Mouse (Mus musculus): ENCODE data around the gene Foxn2. TPM values are rescaled to one million over a fixed set of nuclear protein-coding genes. Genes with fewer than 3 reads are reported as not detected.
"Not testable (repeated sequence)": the region's sequence is repeated elsewhere in the genome, so short reads cannot be mapped to it uniquely, and the experiment has no call there.

Foxn2 gene
- polyA plus RNA-seq, 1 experiment = 2.7 TPM

DNA sequence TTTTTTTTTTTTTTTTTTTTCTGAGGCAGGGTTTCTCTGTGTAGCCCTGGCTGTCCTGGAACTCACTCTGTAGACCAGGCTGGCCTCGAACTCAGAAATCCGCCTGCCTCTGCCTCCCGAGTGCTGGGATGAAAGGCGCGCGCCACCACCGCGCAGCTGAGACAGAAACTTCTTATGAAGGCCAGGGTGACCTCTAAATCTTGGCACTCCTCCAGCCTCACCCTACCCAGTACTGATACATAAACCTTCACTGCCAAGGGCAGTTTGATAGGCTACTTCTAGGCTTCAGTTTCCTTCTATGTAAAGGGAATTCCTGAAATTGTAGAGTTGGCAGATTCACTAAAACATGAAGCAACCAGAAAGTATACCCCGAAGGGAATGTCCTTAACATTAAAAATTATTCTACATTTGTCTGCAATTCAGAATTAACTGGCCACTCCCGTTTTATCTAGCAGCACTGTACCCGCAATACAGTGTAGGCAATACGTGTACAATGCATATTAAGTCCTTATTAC lies 918 bp upstream of the Foxn2 start:
- no peak for DNase-seq (ENCODE audit: low read depth, low spot score)
- 77% methylated on average over 12 of the region's 12 CpGs for WGBS

DNA sequence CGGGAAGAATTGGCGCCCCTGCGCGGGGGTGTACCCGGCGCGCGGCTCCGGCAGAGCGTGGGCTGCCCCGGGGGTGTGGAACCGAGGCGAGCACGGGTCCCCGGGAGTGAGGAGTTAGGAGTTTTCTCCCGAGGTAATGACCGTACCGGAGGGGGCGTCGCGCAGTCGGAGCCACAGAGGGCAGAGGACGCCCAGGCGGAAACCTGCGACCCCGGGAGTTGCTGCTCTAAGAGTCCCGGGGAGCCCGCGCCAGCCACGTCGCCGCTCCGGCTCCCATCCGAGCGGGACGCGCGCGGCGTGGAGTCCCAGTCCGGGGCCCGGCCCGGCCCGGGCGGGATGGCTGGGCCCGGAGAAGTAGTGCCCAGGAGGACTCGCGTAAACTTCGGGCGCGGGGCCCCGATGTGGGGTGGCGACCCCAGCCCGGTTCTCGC lies 505 bp downstream of the Foxn2 start:
- DNase-seq (ENCODE audit: low read depth, low spot score) = no peak
- under 1% methylated on average over 55 of the region's 55 CpGs for WGBS

DNA sequence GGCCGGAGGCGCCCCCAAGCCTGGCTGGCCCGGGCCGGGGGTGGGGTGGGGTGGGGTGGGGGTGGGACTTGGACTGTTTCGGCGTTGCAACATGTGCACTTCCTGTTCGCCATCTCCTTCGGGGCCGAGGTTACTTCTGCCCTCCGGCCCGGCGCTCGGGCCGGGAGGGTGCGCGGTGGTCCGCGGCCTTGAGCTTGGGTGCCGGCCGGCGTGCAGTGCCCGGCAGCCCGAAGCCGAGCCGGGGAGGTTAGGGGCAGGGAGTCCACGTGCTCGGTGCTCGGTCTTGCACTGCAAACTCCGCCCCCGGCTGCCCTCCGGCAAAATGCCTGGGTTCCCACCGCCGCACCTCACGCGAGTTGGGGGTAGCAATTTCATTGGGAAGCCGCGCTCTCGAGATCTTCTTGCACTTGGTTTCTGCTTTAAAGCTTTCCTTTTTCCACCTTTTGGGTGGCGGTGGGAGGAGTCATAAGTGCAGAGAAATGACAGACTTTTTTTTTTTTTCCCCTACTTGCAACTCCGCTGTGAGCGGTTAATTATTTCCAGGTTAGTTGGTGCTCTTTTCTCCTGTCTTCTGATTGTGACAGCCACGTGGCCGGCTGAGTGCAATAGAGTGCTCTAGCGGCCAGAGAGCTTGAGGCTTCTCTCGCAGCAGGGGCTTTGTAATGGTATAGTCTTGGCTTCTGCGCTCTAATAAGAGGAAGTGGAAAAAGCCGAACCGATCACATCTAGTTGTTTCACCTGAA lies 1.1 kb downstream of the Foxn2 start:
- peak; percentile 81 for DNase-seq (ENCODE audit: low read depth, low spot score)
- under 1% methylated on average over 48 of the region's 48 CpGs for WGBS

DNA sequence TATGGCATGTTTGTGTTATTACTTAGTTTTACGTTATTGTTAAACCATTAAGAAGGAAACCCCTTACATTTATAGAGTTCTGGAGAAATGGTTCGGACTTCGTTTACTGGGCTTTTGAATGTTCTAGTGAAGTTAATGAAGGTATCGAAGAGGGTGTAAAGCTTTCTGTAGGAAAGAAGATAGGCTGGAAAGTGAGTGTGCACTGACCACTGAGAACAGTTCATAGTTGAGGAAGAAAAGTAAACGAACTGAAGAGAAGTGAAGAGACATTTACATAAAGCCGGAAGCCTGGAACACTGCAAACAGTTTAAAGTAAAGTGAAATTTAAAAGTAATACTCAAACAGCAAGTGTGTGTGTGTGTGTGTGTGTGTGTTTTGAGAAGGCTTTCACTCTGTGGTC lies 2.1 kb downstream of the Foxn2 start:
- 49% methylated on average over 6 of the region's 6 CpGs for WGBS
- DNase-seq (ENCODE audit: low read depth, low spot score) = no peak

DNA sequence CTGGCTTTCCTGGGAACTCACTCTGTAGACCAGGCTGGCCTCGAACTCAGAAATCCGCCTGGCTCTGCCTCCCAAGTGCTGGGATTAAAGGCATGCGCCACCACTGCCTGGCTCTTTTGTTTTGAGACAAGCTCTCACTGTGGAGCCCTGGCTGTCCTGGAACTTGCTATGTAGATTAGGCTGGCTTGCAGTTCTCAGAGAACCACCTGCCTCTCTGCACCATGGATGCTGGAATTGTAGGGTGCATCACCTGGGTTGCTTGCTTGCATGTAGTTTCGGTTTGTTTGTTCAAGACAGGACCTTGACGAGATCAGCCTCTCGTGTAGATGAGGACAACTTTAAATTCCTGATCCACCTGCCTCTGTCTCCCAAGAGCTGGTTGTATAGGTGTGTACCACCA lies 2.7 kb downstream of the Foxn2 start:
- WGBS = 69% methylated on average over 6 of the region's 6 CpGs
- DNase-seq (ENCODE audit: low read depth, low spot score) = no peak

DNA sequence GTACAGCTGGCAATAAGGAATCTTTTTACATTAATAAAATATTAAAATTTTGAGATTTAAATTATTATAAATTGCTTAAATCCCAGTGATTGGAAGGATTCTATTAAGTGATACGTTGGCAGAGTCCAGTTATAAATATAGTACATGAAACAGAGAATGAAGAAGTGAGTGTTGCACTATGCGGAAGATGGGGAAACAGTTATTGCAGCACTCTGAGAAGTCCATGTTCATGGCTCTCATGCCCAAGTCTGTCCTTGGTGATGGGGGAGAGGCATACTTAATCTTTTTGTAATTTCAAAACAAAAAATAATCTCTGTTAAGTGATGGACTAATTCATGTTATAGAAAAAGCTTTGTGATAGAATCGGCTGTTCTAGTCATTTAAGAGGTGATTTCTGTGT lies 17.6 kb downstream of the Foxn2 start:
- no peak for DNase-seq (ENCODE audit: low read depth, low spot score)
- 86% methylated on average over 3 of the region's 3 CpGs for WGBS

DNA sequence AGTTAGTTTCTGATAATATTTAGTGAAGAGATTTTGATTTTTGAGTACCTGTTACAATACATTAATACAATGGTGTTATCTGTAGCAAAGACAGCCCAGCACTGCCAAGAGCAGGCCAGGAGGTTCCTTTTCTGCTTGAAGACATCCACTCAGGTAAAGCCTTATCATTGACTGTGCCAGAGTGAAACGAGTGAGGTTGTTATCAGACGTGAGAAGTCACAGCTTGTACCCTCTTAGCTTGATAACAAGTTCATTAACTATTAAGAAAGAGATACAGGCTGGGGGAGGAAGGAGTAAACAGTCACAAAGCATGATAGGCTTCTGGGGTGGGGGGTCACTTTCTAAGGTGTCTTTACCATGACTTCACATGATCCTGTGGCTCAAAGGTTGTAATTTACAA lies 19.0 kb downstream of the Foxn2 start:
- no peak for DNase-seq (ENCODE audit: low read depth, low spot score)
- 27% methylated on average over 2 of the region's 2 CpGs for WGBS

DNA sequence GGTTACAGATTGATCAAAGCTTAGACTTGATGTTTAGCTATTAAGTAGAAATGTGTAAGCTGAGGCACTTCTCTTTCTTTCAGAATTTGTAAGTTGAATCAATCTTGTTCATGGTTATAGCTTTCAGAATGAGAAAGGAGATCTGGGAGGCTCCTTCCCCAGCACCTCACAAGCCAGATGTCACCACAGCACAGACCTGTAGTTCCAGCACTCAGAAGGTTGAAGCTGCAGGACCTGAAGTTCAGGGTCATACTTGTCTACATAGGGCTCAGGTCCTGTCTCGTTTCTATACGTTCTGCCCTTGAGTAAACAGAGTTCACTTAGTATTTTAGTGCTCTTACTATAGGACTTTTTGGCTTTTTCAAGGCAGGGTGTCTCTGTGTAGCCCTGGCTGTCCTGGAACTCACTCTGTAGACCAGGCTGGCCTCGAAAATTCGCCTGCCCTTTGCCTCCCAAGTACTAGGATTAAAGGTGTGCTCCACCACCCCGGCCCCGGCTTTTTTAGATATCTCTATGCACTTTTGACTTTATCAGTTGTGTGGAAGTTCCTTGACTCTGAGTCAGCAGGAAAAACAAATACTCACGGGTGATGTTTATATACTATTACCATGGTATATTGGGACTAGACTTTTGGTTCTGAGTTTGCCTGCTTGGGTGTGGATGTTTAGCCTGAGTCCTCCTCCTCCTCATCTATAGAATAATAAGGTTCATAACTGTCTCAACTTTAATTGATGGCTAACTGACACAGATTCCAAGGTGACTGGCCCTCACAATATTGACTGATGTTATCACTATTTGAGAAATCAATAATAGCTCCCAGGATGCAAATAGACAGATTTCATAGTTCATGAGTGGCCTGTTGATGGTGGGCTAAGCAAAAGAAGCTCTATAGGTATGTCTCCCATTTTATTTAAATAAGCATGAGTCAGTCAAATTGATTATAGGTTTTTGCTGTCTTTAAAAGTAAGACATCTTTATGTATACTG lies 19.7 kb downstream of the Foxn2 start:
- DNase-seq (ENCODE audit: low read depth, low spot score) = no peak

DNA sequence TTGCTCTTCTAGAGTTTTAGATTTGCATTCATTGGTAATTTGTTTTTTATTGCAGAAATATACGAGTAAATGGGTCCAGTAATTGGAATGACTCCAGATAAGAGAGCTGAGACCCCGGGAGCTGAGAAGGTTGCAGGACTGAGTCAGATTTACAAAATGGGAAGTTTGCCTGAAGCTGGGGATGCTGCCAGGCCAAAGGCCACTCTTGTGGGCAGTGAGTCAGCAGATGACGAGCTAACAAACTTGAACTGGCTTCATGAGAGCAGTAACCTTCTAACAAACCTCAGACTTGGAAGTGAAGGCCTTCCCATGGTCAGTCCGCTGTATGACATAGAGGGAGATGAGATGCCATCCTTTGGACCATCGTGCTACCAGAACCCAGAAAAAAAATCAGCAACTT lies 22.1 kb downstream of the Foxn2 start:
- 14% methylated on average over 5 of the region's 5 CpGs for WGBS
- no peak for DNase-seq (ENCODE audit: low read depth, low spot score)

More for the DNA sequence above, 19.7 kb downstream of the Foxn2 start:
- WGBS = 32% methylated on average over 7 of the region's 7 CpGs

DNA sequence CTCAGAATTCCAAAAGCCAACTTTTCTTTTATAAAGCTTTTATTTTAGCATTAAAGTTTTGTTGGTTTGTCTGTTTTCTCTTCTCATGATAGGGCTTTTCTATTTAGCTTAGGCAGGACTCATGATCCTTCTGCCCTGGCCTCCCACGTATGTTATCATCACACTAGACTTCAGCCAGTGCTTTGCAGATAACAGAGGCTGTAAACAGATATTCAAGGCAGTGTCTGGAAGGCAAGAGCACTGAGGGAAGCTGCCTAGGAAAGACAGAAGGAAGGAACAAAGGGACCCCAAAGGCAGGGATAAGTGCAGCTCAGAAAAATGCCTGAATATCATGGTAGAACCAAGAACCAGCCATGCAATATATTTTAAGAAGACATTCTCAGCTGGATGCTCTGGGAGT lies 26.1 kb downstream of the Foxn2 start:
- no peak for DNase-seq (ENCODE audit: low read depth, low spot score)
- WGBS = 71% methylated on average over 1 of the region's 1 CpGs

DNA sequence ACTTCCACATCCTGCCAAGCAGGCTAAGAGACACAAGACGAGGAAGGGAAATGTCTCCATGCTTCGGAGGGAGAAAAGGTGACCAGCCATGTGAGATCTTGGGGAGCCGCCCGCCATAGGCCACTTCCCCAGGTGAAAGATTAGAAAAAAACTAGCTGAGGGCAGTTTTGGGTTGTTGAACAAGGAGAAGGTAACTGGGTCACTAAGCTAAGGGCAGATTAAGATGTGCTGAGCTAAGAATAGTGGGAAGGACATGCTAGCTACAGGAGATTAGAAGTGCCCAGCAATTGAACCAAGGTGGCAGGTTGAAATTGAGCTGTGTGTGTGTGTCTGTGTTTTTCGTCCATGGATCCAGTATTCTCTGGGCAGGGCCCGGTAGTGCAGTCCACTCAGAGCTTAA lies 27.2 kb downstream of the Foxn2 start:
- WGBS = 98% methylated on average over 6 of the region's 6 CpGs

DNA sequence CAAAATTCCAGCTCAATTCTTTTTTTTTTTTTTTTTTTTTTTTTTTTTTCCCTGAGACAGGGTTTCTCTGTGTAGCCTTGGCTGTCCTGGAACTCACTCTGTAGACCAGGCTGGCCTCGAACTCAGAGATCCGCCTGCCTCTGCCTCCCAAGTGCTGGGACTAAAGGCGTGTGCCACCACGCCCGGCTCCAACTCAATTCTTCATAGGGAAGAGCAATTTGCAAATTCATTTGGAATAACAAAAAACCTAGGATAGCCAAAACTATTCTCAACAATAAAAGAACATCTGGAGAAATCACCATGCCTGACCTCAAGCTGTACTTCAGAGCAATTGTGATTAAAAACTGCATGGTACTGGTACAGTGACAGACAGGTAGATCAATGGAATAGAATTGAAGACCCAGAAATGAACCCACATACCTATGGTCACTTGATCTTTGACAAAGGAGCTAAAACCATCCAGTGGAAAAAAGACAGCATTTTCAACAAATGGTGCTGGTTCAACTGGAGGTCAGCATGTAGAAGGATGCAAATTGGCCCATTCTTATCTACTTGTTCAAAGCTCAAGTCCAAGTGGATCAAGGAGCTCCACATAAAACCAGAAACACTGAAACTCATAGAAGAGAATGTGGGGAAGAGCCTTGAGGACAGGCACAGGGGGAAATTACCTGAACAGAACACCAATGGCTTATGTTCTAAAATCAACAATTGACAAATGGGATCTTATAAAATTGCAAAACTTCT lies 28.3 kb downstream of the Foxn2 start:
- 98% methylated on average over 5 of the region's 5 CpGs for WGBS

More for the DNA sequence above, 27.2 kb downstream of the Foxn2 start:
- no peak for DNase-seq (ENCODE audit: low read depth, low spot score)

DNA sequence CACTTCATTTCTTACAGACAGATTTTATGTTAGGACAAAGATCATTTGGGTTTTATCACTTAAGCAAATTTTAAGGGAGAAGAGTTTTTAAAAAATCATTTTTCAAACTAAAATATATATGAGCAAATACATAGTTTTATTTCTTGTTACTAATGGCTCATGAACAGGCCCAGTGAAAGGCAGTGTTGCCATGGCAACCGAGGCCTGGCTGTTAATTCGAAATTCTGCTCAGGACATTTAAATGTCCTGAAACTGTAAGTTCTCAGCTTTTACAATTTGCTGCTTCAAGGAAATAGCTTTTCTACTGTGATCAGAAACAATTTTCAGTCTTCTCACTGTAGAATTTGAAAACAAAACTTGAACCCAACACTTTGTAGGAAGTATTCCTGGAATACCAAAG lies 33.3 kb downstream of the Foxn2 start:
- DNase-seq (ENCODE audit: low read depth, low spot score) = no peak
- 64% methylated on average over 2 of the region's 2 CpGs for WGBS

More for the DNA sequence above, 28.3 kb downstream of the Foxn2 start:
- not testable (repeated sequence) for DNase-seq (ENCODE audit: low read depth, low spot score)

DNA sequence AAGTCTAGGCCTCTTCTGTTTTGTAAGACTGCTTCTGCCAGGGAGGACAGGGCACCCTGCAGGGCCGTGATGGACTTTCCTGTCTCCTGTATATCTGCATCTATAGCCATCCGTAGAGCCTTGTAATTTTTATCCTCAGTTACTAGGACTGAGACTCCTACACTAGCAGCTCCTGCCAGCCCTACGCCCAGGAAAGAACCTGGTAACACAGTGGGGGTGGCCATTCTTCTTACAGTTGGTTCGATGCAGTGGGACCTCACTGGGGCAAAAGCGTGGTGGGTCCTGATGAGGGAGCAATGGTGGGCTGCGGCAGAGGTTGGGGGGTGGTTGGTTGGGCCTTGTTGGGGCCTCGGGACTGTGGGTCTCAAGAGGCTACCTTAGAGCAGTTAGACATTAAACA lies 36.7 kb downstream of the Foxn2 start:
- 96% methylated on average over 7 of the region's 7 CpGs for WGBS

DNA sequence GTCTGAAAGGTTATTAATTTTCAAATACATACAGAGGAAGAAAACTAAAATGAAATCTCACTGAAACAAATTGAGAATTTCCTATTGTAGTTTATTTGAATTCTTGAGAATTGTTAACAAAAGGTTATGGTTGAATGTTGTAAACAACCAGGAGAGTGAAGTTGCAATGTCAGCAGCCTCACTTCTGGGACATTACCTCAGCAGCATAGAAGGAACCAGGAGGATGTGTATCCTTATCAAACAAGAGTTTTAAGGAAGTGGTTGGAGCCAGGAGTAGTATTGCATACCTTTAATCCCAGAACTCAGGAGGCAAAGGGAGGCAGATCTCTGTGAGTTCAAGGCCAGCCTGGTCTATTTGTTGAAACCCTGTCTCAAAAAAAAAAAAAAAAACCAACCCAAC lies 37.2 kb downstream of the Foxn2 start:
- DNase-seq (ENCODE audit: low read depth, low spot score) = no peak

More for the DNA sequence above, 36.7 kb downstream of the Foxn2 start:
- DNase-seq (ENCODE audit: low read depth, low spot score) = no peak

DNA sequence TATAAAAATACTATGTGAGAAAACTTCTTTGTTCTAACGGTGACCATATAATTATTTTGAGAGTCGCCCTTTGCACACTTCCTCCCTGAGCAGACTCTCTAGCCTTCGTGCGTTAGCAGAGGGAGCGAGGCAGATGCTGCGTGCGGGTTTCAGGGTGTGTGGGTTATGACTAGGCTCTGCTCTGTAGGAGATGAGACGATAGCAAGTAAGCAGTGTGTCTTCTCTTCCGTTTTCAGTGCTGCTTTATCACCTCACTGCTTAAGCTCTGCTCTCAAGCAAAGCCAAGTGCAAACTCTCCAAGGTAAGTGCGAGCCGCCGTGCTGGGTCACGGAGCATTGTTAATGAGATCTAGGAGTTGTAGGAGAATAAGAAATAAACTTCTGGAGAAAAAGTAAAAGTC lies 38.5 kb downstream of the Foxn2 start:
- no peak for DNase-seq (ENCODE audit: low read depth, low spot score)
- WGBS = 81% methylated on average over 13 of the region's 13 CpGs

DNA sequence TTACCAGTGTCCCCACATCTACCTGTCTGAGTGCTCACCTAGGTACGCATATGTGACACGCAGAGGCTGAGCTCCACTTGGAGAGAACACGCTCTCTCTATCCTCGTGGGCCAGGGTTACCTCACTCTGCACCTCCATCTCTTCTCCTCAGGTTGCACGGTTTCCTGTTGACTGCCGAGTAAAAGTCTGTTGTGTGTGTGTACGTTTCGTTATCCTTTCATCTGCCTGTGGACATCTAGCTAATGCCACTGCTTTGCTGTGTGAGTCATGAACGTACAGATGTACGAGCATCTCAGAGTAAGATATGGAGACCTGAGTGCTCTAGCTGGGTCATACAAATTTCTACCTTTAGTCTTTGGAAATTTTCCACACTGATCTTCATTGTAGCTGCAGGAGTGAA lies 39.9 kb downstream of the Foxn2 start:
- no peak for DNase-seq (ENCODE audit: low read depth, low spot score)
- WGBS = 91% methylated on average over 10 of the region's 10 CpGs

DNA sequence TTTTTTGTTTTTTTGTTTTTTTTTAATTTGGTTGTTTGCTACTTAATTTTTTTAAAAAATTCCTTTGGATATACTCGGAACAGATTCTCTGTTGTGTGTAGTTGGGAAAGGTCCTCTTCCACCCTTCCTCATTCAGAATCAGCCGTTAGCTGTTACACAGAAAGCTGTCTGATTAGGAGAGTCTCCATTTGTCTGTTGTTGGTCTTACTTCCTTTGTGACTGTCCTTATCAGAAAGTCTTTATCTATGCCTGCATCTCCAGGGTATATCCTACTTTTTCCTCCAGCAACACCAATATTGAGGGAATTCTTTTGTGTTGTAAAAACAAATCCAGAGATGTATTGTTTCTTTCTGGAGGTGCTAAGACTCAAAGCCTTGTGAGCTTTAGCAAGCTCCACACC lies 40.6 kb downstream of the Foxn2 start:
- no peak for DNase-seq (ENCODE audit: low read depth, low spot score)
- WGBS = 91% methylated on average over 2 of the region's 2 CpGs

DNA sequence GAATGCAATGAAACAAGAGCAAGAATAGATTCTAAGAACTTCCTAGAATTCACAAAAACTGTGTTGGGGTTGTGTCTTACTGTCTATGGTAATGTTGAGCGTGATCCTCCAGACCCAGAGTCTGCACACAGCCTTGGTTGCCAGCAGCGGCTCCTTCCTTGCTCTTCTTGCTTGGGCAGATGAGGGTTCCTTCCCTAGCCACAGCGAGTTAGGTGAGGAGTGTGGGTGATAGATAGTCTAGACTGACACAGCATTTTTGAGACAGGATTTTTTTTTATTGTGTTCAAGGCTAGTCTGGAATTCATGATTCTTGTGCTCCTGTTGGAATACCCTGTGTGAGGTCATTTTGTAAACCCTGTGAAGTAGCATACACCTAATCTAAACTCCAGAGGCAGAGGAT lies 41.1 kb downstream of the Foxn2 start:
- WGBS = 90% methylated on average over 3 of the region's 3 CpGs
- no peak for DNase-seq (ENCODE audit: low read depth, low spot score)

DNA sequence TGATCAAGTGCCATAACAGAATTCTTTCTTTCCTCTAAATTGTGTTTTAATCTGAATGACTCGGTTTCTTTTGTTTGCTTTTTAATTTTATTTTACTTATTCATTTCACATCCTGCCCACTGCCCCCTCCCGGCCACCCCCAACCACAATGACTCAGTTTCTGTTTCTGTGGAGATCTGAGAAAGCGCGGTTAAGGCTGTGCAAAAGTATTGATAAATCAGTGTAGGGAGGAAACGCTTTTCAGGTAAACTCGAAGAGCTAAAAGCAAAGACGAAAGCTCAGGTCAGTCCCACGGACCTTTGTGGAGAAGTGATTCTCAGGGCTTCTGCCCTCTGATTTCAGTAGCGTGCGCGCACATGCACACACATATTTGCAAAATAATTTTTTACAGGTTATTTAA lies 44.0 kb downstream of the Foxn2 start:
- WGBS = 90% methylated on average over 11 of the region's 11 CpGs
- DNase-seq (ENCODE audit: low read depth, low spot score) = no peak
